Mouse (Mus musculus): ENCODE results near the gene St3gal3.
A peak's percentile ranks its signal among the peaks of the same experiment; 100 is the strongest.

St3gal3 gene

GRCm38 (mm10) chr4:118134485-118135365 lies at the start of gene St3gal3:
St3gal3 (minus strand) TSS chr4:118134914.
- DNase-seq (ENCODE audit: low read depth, low spot score), result peak; percentile 90

- no peak for DNase-seq (ENCODE audit: low read depth, low spot score)
These were observed 45.8 kb upstream of the St3gal3 start for GRCm38 (mm10) chr4:118180301-118181080.

GRCm38 (mm10) chr4:118179467-118180300 lies 45.0 kb upstream of the St3gal3 start, which contains the start of gene Kdm4a:
Kdm4a (minus strand) TSS chr4:118180043.
- peak; percentile 94 for DNase-seq (ENCODE audit: low read depth, low spot score)

- no peak for DNase-seq (ENCODE audit: low read depth, low spot score)
These were observed 44.3 kb upstream of the St3gal3 start for GRCm38 (mm10) chr4:118178952-118179466.

GRCm38 (mm10) chr4:118172461-118172860 lies 37.7 kb upstream of the St3gal3 start:
- no peak for DNase-seq (ENCODE audit: low read depth, low spot score)

GRCm38 (mm10) chr4:118171006-118171405 lies 36.3 kb upstream of the St3gal3 start:
- DNase-seq (ENCODE audit: low read depth, low spot score), result peak; percentile 8

- DNase-seq (ENCODE audit: low read depth, low spot score), result no peak
These were observed 27.4 kb upstream of the St3gal3 start for GRCm38 (mm10) chr4:118162123-118162522.

- DNase-seq (ENCODE audit: low read depth, low spot score), result no peak
These were observed 23.0 kb upstream of the St3gal3 start for GRCm38 (mm10) chr4:118157666-118158065.

GRCm38 (mm10) chr4:118156559-118156958 lies 21.8 kb upstream of the St3gal3 start:
- no peak for DNase-seq (ENCODE audit: low read depth, low spot score)

GRCm38 (mm10) chr4:118154889-118155288 lies 20.2 kb upstream of the St3gal3 start:
- DNase-seq (ENCODE audit: low read depth, low spot score), result no peak

GRCm38 (mm10) chr4:118152020-118152785 lies 17.5 kb upstream of the St3gal3 start:
- DNase-seq (ENCODE audit: low read depth, low spot score), result no peak

- no peak for DNase-seq (ENCODE audit: low read depth, low spot score)
These were observed 16.1 kb upstream of the St3gal3 start for GRCm38 (mm10) chr4:118150804-118151203.

- DNase-seq (ENCODE audit: low read depth, low spot score), result no peak
These were observed 15.4 kb upstream of the St3gal3 start for GRCm38 (mm10) chr4:118149956-118150680.

- DNase-seq (ENCODE audit: low read depth, low spot score), result no peak
These were observed 14.4 kb upstream of the St3gal3 start for GRCm38 (mm10) chr4:118149055-118149576.

- no peak for DNase-seq (ENCODE audit: low read depth, low spot score)
These were observed 13.6 kb upstream of the St3gal3 start for GRCm38 (mm10) chr4:118148317-118148687.

GRCm38 (mm10) chr4:118147547-118148316 lies 13.0 kb upstream of the St3gal3 start:
- no peak for DNase-seq (ENCODE audit: low read depth, low spot score)

GRCm38 (mm10) chr4:118147090-118147489 lies 12.4 kb upstream of the St3gal3 start:
- DNase-seq (ENCODE audit: low read depth, low spot score), result no peak

- no peak for DNase-seq (ENCODE audit: low read depth, low spot score)
These were observed 9.6 kb upstream of the St3gal3 start for GRCm38 (mm10) chr4:118144324-118144723.

- DNase-seq (ENCODE audit: low read depth, low spot score), result no peak
These were observed 9.0 kb upstream of the St3gal3 start for GRCm38 (mm10) chr4:118143679-118144078.

Data from embryo, embryonic 11.5 days (tissue).